Mouse (Mus musculus) midbrain, embryonic 15.5 days (tissue): ENCODE measurements around the gene Hivep2. TPM values are rescaled to one million over a fixed set of nuclear protein-coding genes. Genes with fewer than 3 reads are reported as not detected.
A peak's percentile ranks its signal among the peaks of the same experiment; 100 is the strongest.

Experiments
- ATAC-seq: fragments of 200-750 bp; cut with Nextera tagmentation; replicated peaks from 2 replicates; pipeline ENCODE4 v1.8.0; 2017; ENCODE audit warnings: moderate TSS enrichment
- H3K27ac ChIP-seq: fragments of 300-500 bp; sonication (generic); 2 replicates; pipeline ENCODE4 v1.5.1; 2015; ENCODE audit warnings: mild to moderate bottlenecking, inconsistent platforms
- H3K27me3 ChIP-seq: fragments of 300-500 bp; sonication (generic); replicated peaks from 2 replicates; pipeline ENCODE4 v1.6.1; 2015; ENCODE audit warnings: inconsistent platforms
- H3K36me3 ChIP-seq: fragments of 300-500 bp; sonication (generic); replicated peaks from 2 replicates; pipeline ENCODE4 v1.6.1; 2015; ENCODE audit warnings: inconsistent platforms
- H3K4me1 ChIP-seq: fragments of 300-500 bp; sonication (generic); 2 replicates; pipeline ENCODE4 v1.6.1; 2015; ENCODE audit warnings: inconsistent platforms
- H3K4me2 ChIP-seq: fragments of 300-500 bp; sonication (generic); 2 replicates; pipeline ENCODE4 v1.6.1; 2015; ENCODE audit warnings: inconsistent platforms, mild to moderate bottlenecking, moderate library complexity
- H3K4me3 ChIP-seq: fragments of 300-500 bp; sonication (generic); 2 replicates; pipeline ENCODE4 v1.5.1; 2015; ENCODE audit warnings: mild to moderate bottlenecking, inconsistent platforms
- H3K9ac ChIP-seq: fragments of 300-500 bp; sonication (generic); 2 replicates; pipeline ENCODE4 v1.6.1; 2015; ENCODE audit warnings: mild to moderate bottlenecking, inconsistent platforms
- H3K9me3 ChIP-seq: fragments of 300-500 bp; sonication (generic); 2 replicates; pipeline ENCODE4 v1.6.1; 2016; ENCODE audit warnings: inconsistent platforms
- WGBS: fragments of 180-500 bp; shearing (Covaris S2); methylation state at CpG from one replicate; pipeline ENCODE4 v1.1.7; 2015; ENCODE audit warnings: mixed read lengths; 5-methylcytosine and 5-hydroxymethylcytosine counted together
- polyA plus RNA-seq: library from polyadenylated mRNA; unstranded; fragments of >200 nt; fragmentation: Nextera tagmentation; extraction: Ambion mirVana; gene quantifications from 2 replicates; pipeline ENCODE4 v1.2.1, GENCODE M21; 2015

Gene Hivep2
- polyA plus RNA-seq, 1 experiment from 2014 or later: 12.0 TPM

DNA sequence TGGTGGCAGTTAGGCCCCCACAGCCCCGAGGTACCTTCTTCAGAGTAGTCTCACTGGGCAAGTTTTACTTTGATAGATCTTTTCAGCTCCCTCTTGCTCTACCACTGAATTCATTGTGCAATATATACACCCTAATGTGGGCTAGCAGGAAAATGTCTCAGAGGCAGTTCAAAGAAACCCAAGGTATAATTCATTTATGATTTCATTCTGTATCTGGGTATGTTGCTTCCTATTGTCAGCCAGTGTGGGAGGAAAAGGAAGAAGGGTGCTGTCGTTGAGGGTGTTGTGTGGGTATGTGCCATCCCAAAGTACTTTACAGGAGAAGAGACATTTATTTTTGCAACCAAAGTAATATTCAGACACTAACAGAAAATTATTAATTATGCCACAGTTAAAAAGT is 92.9 kb downstream of the Hivep2 start:
- no peak overlapping the region for H3K4me2 ChIP-seq
- no peaks in the 10 kb centered on the region for H3K36me3 ChIP-seq
- peaks cover 15% of the 10 kb centered on the region for H3K4me1 ChIP-seq
- no peaks in the 10 kb centered on the region for H3K9me3 ChIP-seq
- no peak overlapping the region for H3K27ac ChIP-seq
- H3K27me3 ChIP-seq: no peaks in the 10 kb centered on the region
- H3K4me3 ChIP-seq: no peak overlapping the region
- no peak for ATAC-seq
- no peak overlapping the region for H3K9ac ChIP-seq
- WGBS: 79% methylated on average over 2 of the region's 2 CpGs

DNA sequence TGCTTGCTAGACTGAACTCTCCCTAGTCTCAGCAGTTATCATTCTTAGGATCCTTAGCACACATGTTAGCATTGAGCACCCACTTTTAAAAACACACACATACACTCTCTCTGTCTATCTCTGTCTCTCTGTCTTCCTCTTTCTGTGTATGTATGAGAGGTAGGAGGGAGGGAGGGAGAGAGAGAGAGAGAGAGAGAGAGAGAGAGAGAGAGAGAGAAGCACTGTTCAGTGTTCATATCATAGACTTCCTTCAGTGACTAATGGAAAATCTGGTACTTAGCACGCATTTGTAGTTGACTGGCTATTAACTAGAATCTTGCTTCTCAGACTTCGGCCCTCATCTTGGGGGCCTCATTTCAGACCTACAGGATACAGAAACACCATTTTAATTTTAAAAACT is 93.7 kb downstream of the Hivep2 start:
- ATAC-seq: no peak
- WGBS: 93% methylated on average over 2 of the region's 2 CpGs
- H3K27me3 ChIP-seq: no peaks in the 10 kb centered on the region

DNA sequence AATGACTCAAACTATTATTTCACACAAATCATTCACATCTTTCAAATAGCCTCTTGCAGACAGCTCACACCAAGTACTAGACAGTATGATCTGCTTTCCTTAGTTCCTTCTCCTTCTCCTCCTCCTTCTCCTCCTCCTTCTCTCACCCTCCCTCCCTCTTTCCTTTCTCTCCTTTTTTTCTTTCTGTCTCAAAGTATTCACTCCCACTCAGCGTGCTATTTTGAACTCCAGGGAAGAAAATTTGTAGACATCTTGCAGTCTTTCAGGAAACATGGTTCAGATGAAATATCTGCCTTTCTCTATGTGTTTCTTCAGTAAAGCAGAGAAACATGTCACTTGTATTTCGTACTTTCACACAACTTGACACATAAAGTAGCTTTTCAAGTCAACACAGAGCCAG is 94.4 kb downstream of the Hivep2 start:
- Histone ChIP-seq H3K9ac (no peak overlapping the region), H3K4me1 (peaks cover 15% of the 10 kb centered on the region), H3K9me3 (no peaks in the 10 kb centered on the region), H3K27me3 (no peaks in the 10 kb centered on the region), H3K4me3 (no peak overlapping the region), H3K4me2 (no peak overlapping the region), H3K27ac (no peak overlapping the region), H3K36me3 (no peaks in the 10 kb centered on the region)
- ATAC-seq: no peak
- 79% methylated on average over 2 of the region's 2 CpGs for WGBS

More for the DNA sequence above, 93.7 kb downstream of the Hivep2 start:
- Histone ChIP-seq H3K4me1 (peaks cover 15% of the 10 kb centered on the region), H3K27ac (no peak overlapping the region), H3K36me3 (no peaks in the 10 kb centered on the region), H3K4me2 (no peak overlapping the region), H3K9me3 (no peaks in the 10 kb centered on the region), H3K9ac (no peak overlapping the region), H3K4me3 (no peak overlapping the region)

DNA sequence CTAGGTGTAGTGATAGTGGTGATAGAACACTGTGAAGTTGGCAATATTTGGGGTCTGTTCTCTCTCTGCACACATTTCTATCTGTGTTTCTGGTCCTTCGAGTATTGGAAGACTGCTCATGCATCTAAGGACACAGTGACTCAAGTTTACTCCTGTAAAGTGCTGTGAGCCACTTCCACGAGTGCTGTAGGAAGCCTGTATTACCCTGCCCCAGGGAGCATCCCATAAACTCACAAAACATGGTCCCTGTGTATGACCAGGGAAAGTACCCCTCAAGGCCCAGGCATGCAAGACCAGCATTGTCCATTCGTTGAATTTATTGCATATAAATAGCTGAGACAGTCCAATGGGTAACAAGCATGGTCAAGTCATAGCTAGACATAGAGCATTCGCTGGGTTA is 97.4 kb downstream of the Hivep2 start:
- no peak overlapping the region for H3K9ac ChIP-seq
- H3K4me3 ChIP-seq: no peak overlapping the region
- H3K9me3 ChIP-seq: no peaks in the 10 kb centered on the region
- H3K4me2 ChIP-seq: no peak overlapping the region
- ATAC-seq: no peak
- no peaks in the 10 kb centered on the region for H3K4me1 ChIP-seq
- H3K36me3 ChIP-seq: no peaks in the 10 kb centered on the region
- H3K27me3 ChIP-seq: no peaks in the 10 kb centered on the region
- 86% methylated on average over 4 of the region's 4 CpGs for WGBS
- H3K27ac ChIP-seq: no peak overlapping the region

DNA sequence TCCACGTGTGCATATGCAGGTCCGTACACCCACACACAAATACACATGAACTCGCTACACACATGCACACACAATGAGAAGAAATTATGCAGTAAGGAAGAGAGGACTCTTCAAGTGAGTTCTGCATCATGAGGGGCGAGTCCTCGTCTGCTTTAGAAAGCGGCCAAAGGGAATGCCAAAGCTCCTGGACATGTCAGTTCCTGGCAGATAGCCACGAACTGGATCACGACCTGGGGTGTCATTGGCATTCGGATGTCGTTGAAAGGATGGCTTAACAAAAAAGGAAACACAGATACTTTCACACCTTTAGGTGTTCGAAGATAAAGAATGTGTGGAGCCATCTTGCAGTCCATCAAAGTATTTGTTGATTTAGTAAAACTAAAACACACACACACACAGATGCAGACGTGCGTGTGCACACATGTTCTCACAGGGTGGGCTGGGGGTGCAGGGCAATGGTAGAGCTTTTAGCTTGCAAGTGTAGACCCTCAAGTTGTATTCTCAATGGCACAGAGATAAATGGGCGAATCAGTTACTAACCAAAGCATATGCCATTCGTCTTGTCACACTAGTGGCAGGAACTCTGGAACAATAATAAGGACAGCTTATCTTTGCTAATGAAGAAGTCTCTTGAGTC is 99.0 kb downstream of the Hivep2 start:
- ATAC-seq: no peak
- Histone ChIP-seq H3K4me2 (no peak overlapping the region), H3K4me1 (no peaks in the 10 kb centered on the region), H3K27me3 (no peaks in the 10 kb centered on the region), H3K9ac (no peak overlapping the region), H3K27ac (no peak overlapping the region), H3K4me3 (no peak overlapping the region), H3K36me3 (no peaks in the 10 kb centered on the region), H3K9me3 (no peaks in the 10 kb centered on the region)
- WGBS: 85% methylated on average over 15 of the region's 15 CpGs

DNA sequence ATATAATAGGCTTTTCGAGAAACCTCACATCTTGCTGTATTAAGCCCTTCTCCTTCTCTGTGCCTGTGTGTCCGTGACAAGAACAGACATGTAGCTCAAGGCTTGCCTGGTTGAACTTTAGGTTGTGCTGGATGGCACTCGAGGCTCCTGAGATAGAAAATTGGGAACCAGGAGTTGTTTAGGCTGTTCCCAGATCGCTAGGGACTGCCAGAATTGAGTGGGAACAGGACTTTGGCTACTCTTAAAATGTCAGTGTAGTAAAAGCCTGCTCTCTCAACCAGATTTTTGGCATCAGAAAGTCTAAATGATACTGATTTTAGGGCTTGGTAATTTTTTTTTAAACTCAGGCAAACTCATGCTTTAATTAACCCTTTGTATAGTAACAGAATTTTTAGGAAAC is 101.9 kb downstream of the Hivep2 start:
- 78% methylated on average over 4 of the region's 4 CpGs for WGBS
- no peaks in the 10 kb centered on the region for H3K4me1 ChIP-seq
- no peak overlapping the region for H3K4me2 ChIP-seq
- H3K27me3 ChIP-seq: no peaks in the 10 kb centered on the region
- H3K36me3 ChIP-seq: no peaks in the 10 kb centered on the region
- no peak overlapping the region for H3K27ac ChIP-seq
- H3K9me3 ChIP-seq: no peaks in the 10 kb centered on the region
- no peak for ATAC-seq
- no peak overlapping the region for H3K9ac ChIP-seq
- no peak overlapping the region for H3K4me3 ChIP-seq

DNA sequence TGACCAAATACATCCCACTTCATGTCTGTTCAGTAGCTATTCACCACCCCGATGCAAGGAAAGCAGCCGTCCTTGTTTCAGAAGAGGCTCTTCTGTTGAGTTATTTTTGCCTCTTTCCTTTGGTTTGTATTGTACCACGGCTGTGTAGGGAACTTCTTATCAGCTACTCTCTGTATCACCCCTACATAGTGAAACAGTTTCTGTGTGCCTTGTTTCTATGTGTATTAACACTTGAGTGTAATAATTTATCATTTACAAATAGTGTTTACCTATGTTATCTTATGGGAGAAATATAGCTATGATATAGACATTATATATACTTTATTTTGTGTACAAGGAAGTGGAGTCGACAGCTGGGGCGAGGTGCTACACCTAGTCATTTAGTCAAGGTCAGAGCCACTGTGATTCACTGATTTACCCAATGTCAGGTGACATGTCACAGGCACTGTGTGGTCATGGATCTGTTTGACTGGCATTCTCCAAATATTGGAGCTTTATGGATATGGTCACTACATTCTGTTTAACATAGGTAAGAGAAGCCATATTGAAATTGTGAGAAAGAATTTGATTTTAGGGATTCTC is 104.7 kb downstream of the Hivep2 start:
- H3K4me2 ChIP-seq: no peak overlapping the region
- H3K4me1 ChIP-seq: no peaks in the 10 kb centered on the region
- H3K9ac ChIP-seq: no peak overlapping the region
- H3K27me3 ChIP-seq: no peaks in the 10 kb centered on the region
- no peak overlapping the region for H3K27ac ChIP-seq
- no peaks in the 10 kb centered on the region for H3K36me3 ChIP-seq
- WGBS: 85% methylated on average over 5 of the region's 5 CpGs
- H3K9me3 ChIP-seq: no peaks in the 10 kb centered on the region
- H3K4me3 ChIP-seq: no peak overlapping the region
- ATAC-seq: no peak

DNA sequence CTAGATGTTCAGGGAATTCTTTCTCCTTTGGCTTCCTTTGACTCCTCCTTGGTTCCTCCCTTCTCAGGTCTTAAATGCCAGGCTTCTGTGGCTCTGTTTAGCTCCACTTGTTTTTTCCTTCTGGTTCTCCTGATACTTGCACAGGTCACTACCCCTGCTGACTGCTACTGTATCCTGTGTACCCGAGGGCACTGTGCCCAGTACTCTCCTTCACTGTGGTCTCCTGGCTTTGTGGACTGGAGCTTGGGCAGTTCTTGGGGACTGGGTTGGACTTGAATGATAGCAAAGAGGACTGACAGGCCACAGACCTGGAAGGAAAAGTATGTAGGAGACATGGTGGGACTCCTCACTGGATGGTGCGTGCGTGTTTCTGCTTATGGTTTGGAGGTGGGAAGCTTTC is 106.6 kb downstream of the Hivep2 start:
- no peak overlapping the region for H3K4me3 ChIP-seq
- H3K4me1 ChIP-seq: no peaks in the 10 kb centered on the region
- 93% methylated on average over 3 of the region's 3 CpGs for WGBS
- H3K27ac ChIP-seq: no peak overlapping the region
- no peak overlapping the region for H3K4me2 ChIP-seq
- H3K27me3 ChIP-seq: no peaks in the 10 kb centered on the region
- no peak overlapping the region for H3K9ac ChIP-seq
- no peaks in the 10 kb centered on the region for H3K9me3 ChIP-seq
- no peaks in the 10 kb centered on the region for H3K36me3 ChIP-seq
- ATAC-seq: no peak

DNA sequence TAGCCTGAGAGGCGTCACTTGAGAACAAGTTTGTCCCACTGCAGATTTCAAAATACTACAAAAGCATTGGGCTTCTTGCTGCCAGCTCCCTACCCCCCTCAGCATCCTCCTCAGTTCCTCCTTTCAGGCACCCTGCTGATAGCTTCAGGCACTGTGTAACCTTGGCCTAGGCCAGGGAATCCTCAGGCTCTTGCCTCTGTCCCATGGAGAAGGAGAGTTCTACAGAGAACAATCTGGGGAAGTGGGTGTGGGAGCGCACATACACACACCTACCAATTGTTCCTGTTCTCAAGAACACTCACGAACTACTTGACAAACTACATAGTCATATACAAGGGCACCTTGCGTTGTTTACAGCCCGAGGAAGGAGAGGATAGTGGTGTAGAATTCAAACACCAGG is 109.9 kb downstream of the Hivep2 start:
- no peaks in the 10 kb centered on the region for H3K36me3 ChIP-seq
- 90% methylated on average over 5 of the region's 5 CpGs for WGBS
- no peaks in the 10 kb centered on the region for H3K9me3 ChIP-seq
- no peak for ATAC-seq
- no peaks in the 10 kb centered on the region for H3K4me1 ChIP-seq
- H3K4me2 ChIP-seq: no peak overlapping the region
- H3K4me3 ChIP-seq: no peak overlapping the region
- no peaks in the 10 kb centered on the region for H3K27me3 ChIP-seq
- H3K27ac ChIP-seq: no peak overlapping the region
- H3K9ac ChIP-seq: no peak overlapping the region

DNA sequence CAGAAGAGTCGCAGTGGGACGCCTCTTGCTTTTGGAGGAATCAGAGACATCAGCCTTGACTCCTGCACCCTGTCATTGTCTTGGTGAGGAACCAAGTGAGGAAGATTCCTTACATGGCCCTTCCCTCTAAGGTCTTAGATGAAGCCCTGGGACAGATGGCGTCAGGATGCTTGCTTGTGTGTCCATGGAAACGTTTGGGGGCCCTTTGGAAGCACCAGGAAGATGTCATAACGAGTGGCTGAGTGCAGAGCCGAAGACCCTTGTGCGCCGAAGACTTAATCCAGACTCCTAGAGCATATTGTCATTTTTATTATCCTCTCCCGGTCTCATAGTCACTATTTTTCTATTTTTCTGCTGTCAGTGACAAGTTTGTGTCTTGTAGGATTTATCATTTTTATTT is 111.0 kb downstream of the Hivep2 start:
- Histone ChIP-seq H3K36me3 (no peaks in the 10 kb centered on the region), H3K27me3 (no peaks in the 10 kb centered on the region), H3K4me2 (no peak overlapping the region), H3K27ac (no peak overlapping the region), H3K9me3 (no peaks in the 10 kb centered on the region), H3K4me3 (no peak overlapping the region), H3K4me1 (no peaks in the 10 kb centered on the region), H3K9ac (no peak overlapping the region)
- ATAC-seq: no peak
- 68% methylated on average over 9 of the region's 9 CpGs for WGBS

DNA sequence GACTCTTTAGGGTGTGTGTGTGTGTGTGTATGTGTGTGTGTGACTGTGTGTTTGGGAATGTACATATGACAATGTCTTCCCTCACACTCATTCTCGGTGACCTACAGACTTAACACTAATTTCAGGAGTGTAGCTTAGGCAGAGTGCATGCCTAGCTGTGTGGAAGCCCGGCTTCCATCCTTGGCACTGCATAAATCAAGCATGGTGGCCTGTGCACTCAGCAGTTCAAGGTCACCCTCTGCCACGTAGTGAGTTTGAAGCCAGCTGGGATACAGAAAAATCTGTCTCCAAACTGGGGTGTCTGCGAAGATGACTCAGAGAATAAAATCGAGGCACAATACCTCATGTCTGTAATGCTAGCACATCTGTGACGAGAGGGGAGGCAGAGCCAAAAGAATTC is 115.0 kb downstream of the Hivep2 start:
- H3K9me3 ChIP-seq: no peaks in the 10 kb centered on the region
- H3K27ac ChIP-seq: no peak overlapping the region
- ATAC-seq: no peak
- no peaks in the 10 kb centered on the region for H3K36me3 ChIP-seq
- H3K4me1 ChIP-seq: no peaks in the 10 kb centered on the region
- 90% methylated on average over 6 of the region's 6 CpGs for WGBS
- H3K27me3 ChIP-seq: no peaks in the 10 kb centered on the region
- no peak overlapping the region for H3K4me2 ChIP-seq
- no peak overlapping the region for H3K9ac ChIP-seq
- H3K4me3 ChIP-seq: no peak overlapping the region

DNA sequence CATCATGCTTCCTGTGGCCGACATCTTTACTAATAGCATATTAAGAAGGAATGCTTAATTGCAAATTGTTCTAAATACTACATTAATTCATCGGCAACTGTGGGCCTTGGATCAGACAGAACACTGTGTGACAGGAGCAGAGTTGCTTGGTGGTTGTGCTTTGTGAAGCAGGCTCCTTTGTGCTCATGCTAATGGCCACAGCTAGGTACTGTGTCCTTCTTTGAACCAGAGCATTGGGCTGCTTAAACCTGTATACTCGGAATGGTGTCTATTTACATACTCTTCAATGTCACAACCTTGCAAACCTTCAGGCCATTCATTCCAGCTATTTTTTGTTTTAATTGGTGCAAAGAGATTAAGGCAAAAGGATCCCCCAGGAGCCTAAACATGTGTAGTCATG is 115.9 kb downstream of the Hivep2 start:
- no peaks in the 10 kb centered on the region for H3K4me1 ChIP-seq
- no peak for ATAC-seq
- no peaks in the 10 kb centered on the region for H3K9me3 ChIP-seq
- H3K4me2 ChIP-seq: no peak overlapping the region
- WGBS: 43% methylated on average over 3 of the region's 3 CpGs
- no peak overlapping the region for H3K27ac ChIP-seq
- no peak overlapping the region for H3K9ac ChIP-seq
- H3K27me3 ChIP-seq: no peaks in the 10 kb centered on the region
- no peak overlapping the region for H3K4me3 ChIP-seq
- H3K36me3 ChIP-seq: no peaks in the 10 kb centered on the region

DNA sequence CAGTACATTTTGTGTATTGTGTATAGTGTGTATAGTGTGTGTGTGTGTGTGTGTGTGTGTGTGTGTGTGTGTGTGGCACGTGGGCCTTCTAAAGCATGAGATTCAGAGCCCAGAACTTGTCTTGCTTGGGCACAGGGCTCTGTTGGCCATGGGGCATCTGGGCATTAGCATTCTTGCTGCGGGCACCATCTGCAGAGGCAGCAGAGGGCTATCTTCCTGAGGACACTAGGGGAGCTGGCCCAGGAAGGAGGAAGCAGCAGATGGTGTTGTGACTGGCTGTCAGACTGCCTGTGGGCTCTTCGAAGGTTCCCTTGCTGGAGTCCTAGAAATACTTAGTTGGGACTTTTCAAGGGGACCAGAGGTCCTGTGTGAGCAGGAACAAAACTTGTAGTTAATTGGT is 116.4 kb downstream of the Hivep2 start:
- Histone ChIP-seq H3K27ac (no peak overlapping the region), H3K9ac (no peak overlapping the region), H3K36me3 (no peaks in the 10 kb centered on the region), H3K27me3 (no peaks in the 10 kb centered on the region), H3K9me3 (no peaks in the 10 kb centered on the region), H3K4me1 (no peaks in the 10 kb centered on the region), H3K4me3 (no peak overlapping the region), H3K4me2 (no peak overlapping the region)
- peak; percentile 57; the same call in 1 of the 2 replicates for ATAC-seq
- WGBS: 65% methylated on average over 3 of the region's 3 CpGs
